Mouse (Mus musculus): ENCODE data around the gene Prmt7. TPM values are rescaled to one million over a fixed set of nuclear protein-coding genes. Genes with fewer than 3 reads are reported as not detected.

Gene Prmt7
- polyA plus RNA-seq, 1 experiment from 2014 or later = 56.5 TPM

- DNase-seq (peak; percentile 79), ATAC-seq (ENCODE audit: low FRiP score, low TSS enrichment) (no peak)
- H3K4me3 ChIP-seq (replicated peaks; ENCODE audit: low read depth, low read length) = no peak overlapping the region
- no peaks in the 10 kb centered on the region for H3K27me3 ChIP-seq (ENCODE audit: control insufficient read depth, insufficient read depth, low read length)
- no peaks in the 10 kb centered on the region for H3K9me3 ChIP-seq (ENCODE audit: control insufficient read depth, low read length)
- peak overlapping the region; percentile 3; the same call in 1 of the 2 replicates for H3K4me2 ChIP-seq (ENCODE audit: low read length)
- peak overlapping the region; percentile 13; the same call in 1 of the 2 replicates for H3K9ac ChIP-seq (replicated peaks; ENCODE audit: low read length)
- WGBS = under 1% methylated on average over 5 of the region's 5 CpGs
- peaks cover under 1% of the 10 kb centered on the region for H3K36me3 ChIP-seq (ENCODE audit: control insufficient read depth, insufficient read depth, low read length)
- peaks cover 29% of the 10 kb centered on the region for H3K4me1 ChIP-seq (ENCODE audit: control insufficient read depth, insufficient read depth, low read length)
- peak overlapping the region; percentile 46 for H3K27ac ChIP-seq (replicated peaks; ENCODE audit: low read depth, low read length)
These were observed 60.1 kb downstream of the Prmt7 start for GRCm38 (mm10) chr8:106270804-106271203.

- peak overlapping the region; percentile 13; the same call in 1 of the 2 replicates for H3K9ac ChIP-seq (replicated peaks; ENCODE audit: low read length)
These were observed 60.6 kb downstream of the Prmt7 start for GRCm38 (mm10) chr8:106271378-106271777.

DNA sequence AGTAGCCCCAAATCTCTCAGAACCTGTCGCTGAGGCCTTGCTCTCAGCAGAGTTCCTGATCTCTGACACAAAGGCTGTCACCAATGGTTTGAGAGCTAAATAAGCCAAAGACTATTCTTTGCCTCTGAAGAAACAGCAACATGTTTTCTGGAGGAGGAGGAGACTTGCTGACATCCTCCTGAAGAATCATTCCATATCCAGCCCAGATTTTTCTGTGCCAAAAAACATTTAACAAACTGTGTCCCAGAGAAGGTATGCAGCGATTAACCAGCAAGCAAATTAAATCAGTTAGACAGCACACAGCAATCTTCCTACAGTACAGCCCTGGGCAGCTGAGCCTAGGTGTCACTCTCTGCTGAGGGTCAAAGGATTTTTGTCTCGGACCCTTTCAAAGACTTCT lies 62.7 kb downstream of the Prmt7 start:
- Histone ChIP-seq H3K4me2 (ENCODE audit: low read length) (no peak overlapping the region), H3K4me3 (replicated peaks; ENCODE audit: low read depth, low read length) (no peak overlapping the region), H3K9me3 (ENCODE audit: control insufficient read depth, low read length) (no peaks in the 10 kb centered on the region), H3K27me3 (ENCODE audit: control insufficient read depth, insufficient read depth, low read length) (no peaks in the 10 kb centered on the region), H3K4me1 (ENCODE audit: control insufficient read depth, insufficient read depth, low read length) (peaks cover 29% of the 10 kb centered on the region), H3K9ac (replicated peaks; ENCODE audit: low read length) (no peak overlapping the region), H3K36me3 (ENCODE audit: control insufficient read depth, insufficient read depth, low read length) (0 out of 2 replicates have a peak, but pooled peaks cover 2% of the 10 kb centered on the region), H3K27ac (replicated peaks; ENCODE audit: low read depth, low read length) (no peak overlapping the region)
- DNase-seq = no peak
- no peak for ATAC-seq (ENCODE audit: low FRiP score, low TSS enrichment)
- WGBS = 80% methylated on average over 3 of the region's 3 CpGs

More at GRCm38 (mm10) chr8:106271378-106271777, 60.6 kb downstream of the Prmt7 start:
- Histone ChIP-seq H3K27me3 (ENCODE audit: control insufficient read depth, insufficient read depth, low read length) (no peaks in the 10 kb centered on the region), H3K4me2 (ENCODE audit: low read length) (peak overlapping the region; percentile 3; the same call in 1 of the 2 replicates), H3K36me3 (ENCODE audit: control insufficient read depth, insufficient read depth, low read length) (no peaks in the 10 kb centered on the region), H3K9me3 (ENCODE audit: control insufficient read depth, low read length) (no peaks in the 10 kb centered on the region), H3K4me3 (replicated peaks; ENCODE audit: low read depth, low read length) (no peak overlapping the region), H3K4me1 (ENCODE audit: control insufficient read depth, insufficient read depth, low read length) (peaks cover 29% of the 10 kb centered on the region), H3K27ac (replicated peaks; ENCODE audit: low read depth, low read length) (peak overlapping the region; percentile 46)
- ATAC-seq (ENCODE audit: low FRiP score, low TSS enrichment) (no peak), DNase-seq (peak; percentile 41)
- 48% methylated on average over 4 of the region's 4 CpGs for WGBS

DNA sequence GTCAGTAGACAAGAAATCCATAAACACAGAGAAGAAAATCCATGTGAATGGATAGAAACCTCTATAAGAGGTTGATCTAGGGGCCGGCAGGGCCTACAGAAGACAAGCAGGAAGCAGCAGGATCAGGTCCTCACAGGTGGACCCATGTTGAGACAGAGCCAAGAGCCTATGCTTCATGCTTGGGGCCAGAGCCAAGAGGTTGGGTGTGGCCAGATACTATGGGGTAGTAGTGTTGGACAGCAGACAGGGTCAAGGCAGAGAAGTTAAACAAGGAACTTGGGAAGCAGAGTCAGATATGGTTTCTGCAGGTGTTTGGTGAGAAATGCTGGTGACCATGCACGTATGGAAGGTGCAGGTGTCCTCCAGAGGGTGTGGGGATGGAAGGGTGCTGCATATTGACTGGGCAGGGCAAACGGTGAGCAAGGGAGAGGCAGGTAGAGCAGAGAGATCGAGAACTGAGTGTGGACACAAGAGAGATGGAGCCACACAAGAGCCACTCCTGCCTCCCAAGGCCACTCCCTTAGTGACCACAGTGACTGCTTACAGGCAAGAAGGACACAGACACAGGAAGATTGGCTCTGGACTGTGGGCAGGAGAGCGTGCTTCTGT lies 66.1 kb downstream of the Prmt7 start:
- Histone ChIP-seq H3K4me1 (ENCODE audit: control insufficient read depth, insufficient read depth, low read length) (peaks cover 8% of the 10 kb centered on the region), H3K27ac (replicated peaks; ENCODE audit: low read depth, low read length) (no peak overlapping the region), H3K36me3 (ENCODE audit: control insufficient read depth, insufficient read depth, low read length) (peaks cover 24% of the 10 kb centered on the region), H3K4me3 (replicated peaks; ENCODE audit: low read depth, low read length) (no peak overlapping the region), H3K9me3 (ENCODE audit: control insufficient read depth, low read length) (no peaks in the 10 kb centered on the region), H3K27me3 (ENCODE audit: control insufficient read depth, insufficient read depth, low read length) (no peaks in the 10 kb centered on the region), H3K4me2 (ENCODE audit: low read length) (no peak overlapping the region), H3K9ac (replicated peaks; ENCODE audit: low read length) (no peak overlapping the region)
- DNase-seq (no peak), ATAC-seq (ENCODE audit: low FRiP score, low TSS enrichment) (no peak)
- WGBS = 91% methylated on average over 5 of the region's 5 CpGs

GRCm38 (mm10) chr8:106278367-106279042 lies 67.8 kb downstream of the Prmt7 start:
- H3K27ac ChIP-seq (replicated peaks; ENCODE audit: low read depth, low read length) = no peak overlapping the region
- no peak overlapping the region for H3K4me3 ChIP-seq (replicated peaks; ENCODE audit: low read depth, low read length)
- no peak for DNase-seq
- peaks cover 24% of the 10 kb centered on the region for H3K36me3 ChIP-seq (ENCODE audit: control insufficient read depth, insufficient read depth, low read length)
- no peaks in the 10 kb centered on the region for H3K27me3 ChIP-seq (ENCODE audit: control insufficient read depth, insufficient read depth, low read length)
- H3K4me1 ChIP-seq (ENCODE audit: control insufficient read depth, insufficient read depth, low read length) = no peaks in the 10 kb centered on the region
- H3K9ac ChIP-seq (replicated peaks; ENCODE audit: low read length) = no peak overlapping the region
- 86% methylated on average over 11 of the region's 11 CpGs for WGBS
- H3K9me3 ChIP-seq (ENCODE audit: control insufficient read depth, low read length) = no peaks in the 10 kb centered on the region
- H3K4me2 ChIP-seq (ENCODE audit: low read length) = no peak overlapping the region
- ATAC-seq (ENCODE audit: low FRiP score, low TSS enrichment) = no peak

DNA sequence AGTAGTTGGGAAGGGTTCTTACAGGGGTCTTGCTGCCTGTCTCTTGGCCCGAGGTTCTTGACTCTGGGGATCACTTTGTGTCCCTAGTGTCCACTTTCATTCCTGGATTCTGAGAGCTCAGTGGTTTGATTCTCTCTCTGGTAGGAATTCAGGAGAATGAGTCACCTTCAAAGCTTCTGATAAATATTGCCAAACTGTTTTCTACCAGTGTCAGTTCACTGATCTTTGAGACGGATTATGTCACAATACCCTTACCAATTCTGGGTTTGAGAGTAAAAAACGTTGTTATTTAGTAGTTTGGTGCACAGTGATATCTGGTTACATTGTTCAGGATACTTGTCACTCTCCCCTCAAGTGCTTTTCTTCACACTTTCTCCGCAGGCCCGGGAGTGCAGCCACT lies 69.4 kb downstream of the Prmt7 start:
- H3K27me3 ChIP-seq (ENCODE audit: control insufficient read depth, insufficient read depth, low read length) = no peaks in the 10 kb centered on the region
- WGBS = 51% methylated on average over 5 of the region's 5 CpGs
- H3K4me2 ChIP-seq (ENCODE audit: low read length) = no peak overlapping the region
- no peaks in the 10 kb centered on the region for H3K9me3 ChIP-seq (ENCODE audit: control insufficient read depth, low read length)
- H3K4me3 ChIP-seq (replicated peaks; ENCODE audit: low read depth, low read length) = no peak overlapping the region
- no peak overlapping the region for H3K9ac ChIP-seq (replicated peaks; ENCODE audit: low read length)
- H3K4me1 ChIP-seq (ENCODE audit: control insufficient read depth, insufficient read depth, low read length) = no peaks in the 10 kb centered on the region
- H3K27ac ChIP-seq (replicated peaks; ENCODE audit: low read depth, low read length) = no peak overlapping the region
- peaks cover 26% of the 10 kb centered on the region for H3K36me3 ChIP-seq (ENCODE audit: control insufficient read depth, insufficient read depth, low read length)
- no peak for DNase-seq
- ATAC-seq (ENCODE audit: low FRiP score, low TSS enrichment) = no peak

DNA sequence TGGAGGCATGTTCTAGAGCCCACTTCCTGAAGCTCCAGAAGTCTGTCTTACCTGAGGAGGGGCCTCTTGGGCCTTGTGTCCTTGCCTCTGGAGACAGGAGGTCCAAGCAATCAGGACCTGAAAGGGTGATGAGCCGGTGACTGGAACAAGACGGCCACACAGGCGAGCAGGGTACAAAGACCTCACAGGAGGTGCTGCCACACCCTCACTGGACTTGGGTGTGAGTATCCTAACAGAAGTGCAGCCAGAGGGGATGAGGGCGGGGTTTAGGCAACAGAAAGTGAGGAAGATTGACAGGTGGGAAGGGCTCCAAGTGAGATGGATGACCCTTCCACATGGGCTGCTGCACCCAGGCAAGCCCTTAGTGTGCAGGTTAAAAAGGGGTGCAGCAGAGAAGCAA lies 70.1 kb downstream of the Prmt7 start:
- Histone ChIP-seq H3K27ac (replicated peaks; ENCODE audit: low read depth, low read length) (no peak overlapping the region), H3K9ac (replicated peaks; ENCODE audit: low read length) (no peak overlapping the region), H3K4me1 (ENCODE audit: control insufficient read depth, insufficient read depth, low read length) (no peaks in the 10 kb centered on the region), H3K9me3 (ENCODE audit: control insufficient read depth, low read length) (no peaks in the 10 kb centered on the region), H3K36me3 (ENCODE audit: control insufficient read depth, insufficient read depth, low read length) (peaks cover 30% of the 10 kb centered on the region), H3K4me2 (ENCODE audit: low read length) (no peak overlapping the region), H3K27me3 (ENCODE audit: control insufficient read depth, insufficient read depth, low read length) (no peaks in the 10 kb centered on the region), H3K4me3 (replicated peaks; ENCODE audit: low read depth, low read length) (no peak overlapping the region)
- DNase-seq = no peak
- 40% methylated on average over 4 of the region's 4 CpGs for WGBS
- ATAC-seq (ENCODE audit: low FRiP score, low TSS enrichment) = no peak

DNA sequence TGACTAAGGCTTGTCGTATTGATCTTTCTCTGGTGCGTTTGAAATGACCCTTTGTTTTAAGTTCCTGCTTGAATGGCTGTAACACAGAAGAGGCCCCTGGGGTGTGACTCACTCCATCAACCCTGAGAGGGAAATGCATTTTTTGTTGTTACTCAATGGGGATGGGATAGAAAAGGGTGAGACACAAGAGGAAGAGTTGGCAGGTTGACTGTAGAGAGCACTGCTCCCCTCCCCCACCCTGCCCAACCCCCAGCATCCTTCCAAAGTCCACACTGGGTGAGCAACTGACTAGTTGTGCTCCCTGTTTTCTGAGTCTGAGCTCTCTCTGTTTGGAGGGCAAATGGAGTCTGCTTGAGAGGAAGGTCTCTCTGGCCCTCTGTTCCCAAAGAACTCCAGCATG lies 76.7 kb downstream of the Prmt7 start:
- ATAC-seq (ENCODE audit: low FRiP score, low TSS enrichment) = no peak
- H3K9ac ChIP-seq (replicated peaks; ENCODE audit: low read length) = no peak overlapping the region
- 0 out of 2 replicates have a peak, but pooled peaks cover 8% of the 10 kb centered on the region for H3K36me3 ChIP-seq (ENCODE audit: control insufficient read depth, insufficient read depth, low read length)
- H3K9me3 ChIP-seq (ENCODE audit: control insufficient read depth, low read length) = no peaks in the 10 kb centered on the region
- WGBS = 15% methylated on average over 2 of the region's 2 CpGs
- no peak for DNase-seq
- H3K27ac ChIP-seq (replicated peaks; ENCODE audit: low read depth, low read length) = no peak overlapping the region
- H3K4me1 ChIP-seq (ENCODE audit: control insufficient read depth, insufficient read depth, low read length) = no peaks in the 10 kb centered on the region
- no peak overlapping the region for H3K4me3 ChIP-seq (replicated peaks; ENCODE audit: low read depth, low read length)
- no peak overlapping the region for H3K4me2 ChIP-seq (ENCODE audit: low read length)
- no peaks in the 10 kb centered on the region for H3K27me3 ChIP-seq (ENCODE audit: control insufficient read depth, insufficient read depth, low read length)

- H3K9me3 ChIP-seq (ENCODE audit: control insufficient read depth, low read length) = no peaks in the 10 kb centered on the region
These were observed 78.0 kb downstream of the Prmt7 start for GRCm38 (mm10) chr8:106288732-106289131.

More at GRCm38 (mm10) chr8:106288732-106289131, 78.0 kb downstream of the Prmt7 start:
- Histone ChIP-seq H3K27me3 (ENCODE audit: control insufficient read depth, insufficient read depth, low read length) (no peaks in the 10 kb centered on the region), H3K4me1 (ENCODE audit: control insufficient read depth, insufficient read depth, low read length) (no peaks in the 10 kb centered on the region), H3K4me2 (ENCODE audit: low read length) (no peak overlapping the region), H3K9ac (replicated peaks; ENCODE audit: low read length) (no peak overlapping the region), H3K27ac (replicated peaks; ENCODE audit: low read depth, low read length) (no peak overlapping the region), H3K36me3 (ENCODE audit: control insufficient read depth, insufficient read depth, low read length) (0 out of 2 replicates have a peak, but pooled peaks cover 6% of the 10 kb centered on the region), H3K4me3 (replicated peaks; ENCODE audit: low read depth, low read length) (no peak overlapping the region)
- no peak for DNase-seq
- 36% methylated on average over 3 of the region's 3 CpGs for WGBS
- ATAC-seq (ENCODE audit: low FRiP score, low TSS enrichment) = no peak

All from midbrain, embryonic 14.5 days (tissue).